Mouse (Mus musculus): ENCODE data around the gene Smim4.

DNA sequence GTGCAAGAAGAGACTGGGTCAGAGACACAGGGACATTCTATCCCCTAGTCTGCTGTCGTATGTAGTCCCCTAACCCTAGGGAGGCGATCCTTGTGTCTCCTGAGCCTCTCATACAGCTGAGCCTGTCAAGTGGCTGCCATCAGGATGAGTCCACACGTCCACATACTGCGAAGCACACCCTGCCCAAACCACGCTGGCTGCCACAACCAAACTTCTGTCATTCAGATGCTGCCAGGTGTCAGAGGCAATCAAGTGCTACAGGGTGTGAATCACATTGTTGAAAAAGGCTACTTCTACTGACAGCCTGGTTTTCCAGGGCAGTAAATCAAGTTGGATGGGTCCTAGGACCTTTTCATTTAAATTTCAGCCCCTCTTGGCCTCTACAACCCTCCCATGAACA lies 49.0 kb upstream of the Smim4 start:
- no peak for TF ChIP-seq CTCF (IDR thresholded peaks at IDR 0.05; ENCODE audit: control insufficient read depth, insufficient read depth, insufficient read length)
- no peak for TF ChIP-seq CEBPB (IDR thresholded peaks at IDR 0.05; ENCODE audit: low read depth)
- no peak for TF ChIP-seq MYOG (IDR thresholded peaks at IDR 0.05; ENCODE audit: control insufficient read depth, extremely low read depth, insufficient read length)
- TF ChIP-seq MAX (IDR thresholded peaks at IDR 0.05), result no peak
- TF ChIP-seq USF1 (IDR thresholded peaks at IDR 0.05; ENCODE audit: low read depth), result no peak
